Mouse (Mus musculus) liver, embryonic 14.5 days (tissue): ENCODE measurements around the gene Prss56. TPM values are rescaled to one million over a fixed set of nuclear protein-coding genes. Genes with fewer than 3 reads are reported as not detected.

Source experiments
- ATAC-seq: fragments of 200-750 bp; cut with Nextera tagmentation; 2 replicates; pipeline ENCODE4 v1.8.0; 2017; ENCODE audit warnings: moderate number of reproducible peaks, mild to moderate bottlenecking, moderate library complexity; ENCODE audit not compliant: insufficient read depth
- DNase-seq, 3 experiments: peaks; one replicate each; pipeline ENCODE4 v3.0.0-alpha.2; 2012 to 2013; ENCODE audit warnings: low read depth in 3 of 3, low spot score in 3 of 3
- H3K27ac ChIP-seq: fragments of 300-500 bp; sonication (generic); 2 replicates; pipeline ENCODE4 v1.5.1; 2014; ENCODE audit warnings: moderate library complexity, mild to moderate bottlenecking, control low read depth, inconsistent platforms
- H3K27me3 ChIP-seq: fragments of 300-500 bp; sonication (generic); 2 replicates; pipeline ENCODE4 v1.6.1; 2014; ENCODE audit warnings: mild to moderate bottlenecking, low read length, moderate library complexity; ENCODE audit not compliant: control insufficient read depth, insufficient read depth
- H3K36me3 ChIP-seq: fragments of 300-500 bp; sonication (generic); replicated peaks from 2 replicates; pipeline ENCODE4 v1.6.1; 2014; ENCODE audit warnings: low read depth; ENCODE audit not compliant: control insufficient read depth, insufficient read depth
- H3K4me1 ChIP-seq, 2 experiments: fragments of 200-500 bp in 1 of 2; fragments of 300-500 bp in 1 of 2; sonication (generic) in 1 of 2; replicated peaks; 2 replicates each; pipeline ENCODE4 v1.6.1; 2012 to 2014; ENCODE audit warnings: antibody characterized with exemption in 1 of 2, inconsistent platforms in 1 of 2, low read length in 1 of 2; ENCODE audit not compliant: control insufficient read depth in 2 of 2, insufficient read depth in 2 of 2
- H3K4me2 ChIP-seq: fragments of 300-500 bp; sonication (generic); 2 replicates; pipeline ENCODE4 v1.6.1; 2014; ENCODE audit warnings: low read depth, mild to moderate bottlenecking, control low read depth, moderate library complexity
- H3K4me3 ChIP-seq, 2 experiments: fragments of 200-500 bp in 1 of 2; fragments of 300-500 bp in 1 of 2; sonication (generic) in 1 of 2; 2 replicates each; pipeline ENCODE4 v1.5.1; 2012 to 2014; ENCODE audit warnings: low read depth in 2 of 2, low read length in 2 of 2, mild to moderate bottlenecking in 2 of 2, control low read depth in 1 of 2, inconsistent platforms in 1 of 2, moderate library complexity in 1 of 2; ENCODE audit not compliant: insufficient read depth in 1 of 2
- H3K9ac ChIP-seq: fragments of 300-500 bp; sonication (generic); replicated peaks from 2 replicates; pipeline ENCODE4 v1.6.1; 2014; ENCODE audit warnings: mild to moderate bottlenecking, control low read depth, moderate library complexity
- H3K9me3 ChIP-seq: fragments of 300-500 bp; sonication (generic); 2 replicates; pipeline ENCODE4 v1.6.1; 2016; ENCODE audit warnings: low read length, mixed read lengths; ENCODE audit not compliant: control insufficient read depth
- CTCF ChIP-seq: IDR thresholded peaks from 2 replicates; pipeline ENCODE4 v1.5.1; 2016; ENCODE audit warnings: antibody characterized with exemption, low read depth, control low read depth
- EP300 ChIP-seq: IDR thresholded peaks from 2 replicates; pipeline ENCODE4 v1.6.1; 2016; ENCODE audit warnings: antibody characterized with exemption, low read depth
- WGBS: fragments of 180-500 bp; shearing (Covaris S2); extraction: QIAGEN DNeasy Blood & Tissue Kit; methylation state at CpG from one replicate; pipeline ENCODE4 v1.1.7; 2014; ENCODE audit not compliant: insufficient replicate concordance; 5-methylcytosine and 5-hydroxymethylcytosine counted together
- polyA plus RNA-seq, 2 experiments: library from polyadenylated mRNA; depleted of rRNA in 1 of 2; stranded (reverse) in 1 of 2; unstranded in 1 of 2; fragments of >200 nt; fragmentation: Nextera tagmentation in 1 of 2; extraction: Ambion mirVana in 1 of 2; gene quantifications; 2 replicates each; pipeline versions ENCODE4 v1.2.1 to v1.2.3; 2012 to 2014

Gene Prss56
- polyA plus RNA-seq, 2 experiments: not detected

DNA sequence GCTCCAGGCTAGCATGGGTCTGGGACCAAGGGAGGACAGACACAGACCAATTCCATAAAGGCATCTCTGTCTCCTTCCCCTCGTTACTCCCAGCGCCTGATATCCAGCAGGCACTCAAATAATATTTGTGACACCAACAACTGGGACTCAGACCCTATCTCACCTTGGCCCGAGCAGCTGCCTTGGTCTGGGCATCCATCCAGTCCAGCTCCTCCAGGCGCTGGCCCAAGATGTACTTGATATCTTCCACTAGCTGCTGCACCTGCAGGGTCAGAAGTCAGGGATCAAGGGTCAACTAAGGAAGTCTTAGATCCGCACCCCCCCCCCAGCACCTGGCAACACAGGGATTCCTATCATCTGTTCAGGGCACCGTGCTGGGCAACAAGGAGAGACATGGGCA, 31.8 kb upstream of the Prss56 start:
- peaks cover 50% of the 10 kb centered on the region for H3K27me3 ChIP-seq
- H3K9me3 ChIP-seq: no peaks in the 10 kb centered on the region
- DNase-seq (no peak), ATAC-seq (no peak)
- WGBS: 65% methylated on average over 6 of the region's 6 CpGs
- no peak overlapping the region for H3K4me2 ChIP-seq
- no peak overlapping the region for H3K4me3 ChIP-seq
- no peak for TF ChIP-seq EP300
- TF ChIP-seq CTCF: no peak
- no peaks in the 10 kb centered on the region for H3K4me1 ChIP-seq
- H3K36me3 ChIP-seq: no peaks in the 10 kb centered on the region
- no peak overlapping the region for H3K27ac ChIP-seq
- H3K9ac ChIP-seq: no peak overlapping the region

- TF ChIP-seq EP300 (no peak), CTCF (no peak)
- Histone ChIP-seq H3K27me3 (peaks cover 69% of the 10 kb centered on the region), H3K9me3 (no peaks in the 10 kb centered on the region), H3K4me3 (no peak overlapping the region), H3K9ac (no peak overlapping the region), H3K36me3 (no peaks in the 10 kb centered on the region), H3K4me1 (no peaks in the 10 kb centered on the region), H3K4me2 (no peak overlapping the region), H3K27ac (no peak overlapping the region)
- DNase-seq: no peak
- no peak for ATAC-seq
- 2% methylated on average over 72 of the region's 72 CpGs for WGBS
These were observed 29.2 kb upstream of the Prss56 start for GRCm38 (mm10) chr1:87153776-87154500.

GRCm38 (mm10) chr1:87154501-87155120, 28.5 kb upstream of the Prss56 start:
- TF ChIP-seq CTCF: no peak
- TF ChIP-seq EP300: no peak
- H3K4me3 ChIP-seq: no peak overlapping the region

DNA sequence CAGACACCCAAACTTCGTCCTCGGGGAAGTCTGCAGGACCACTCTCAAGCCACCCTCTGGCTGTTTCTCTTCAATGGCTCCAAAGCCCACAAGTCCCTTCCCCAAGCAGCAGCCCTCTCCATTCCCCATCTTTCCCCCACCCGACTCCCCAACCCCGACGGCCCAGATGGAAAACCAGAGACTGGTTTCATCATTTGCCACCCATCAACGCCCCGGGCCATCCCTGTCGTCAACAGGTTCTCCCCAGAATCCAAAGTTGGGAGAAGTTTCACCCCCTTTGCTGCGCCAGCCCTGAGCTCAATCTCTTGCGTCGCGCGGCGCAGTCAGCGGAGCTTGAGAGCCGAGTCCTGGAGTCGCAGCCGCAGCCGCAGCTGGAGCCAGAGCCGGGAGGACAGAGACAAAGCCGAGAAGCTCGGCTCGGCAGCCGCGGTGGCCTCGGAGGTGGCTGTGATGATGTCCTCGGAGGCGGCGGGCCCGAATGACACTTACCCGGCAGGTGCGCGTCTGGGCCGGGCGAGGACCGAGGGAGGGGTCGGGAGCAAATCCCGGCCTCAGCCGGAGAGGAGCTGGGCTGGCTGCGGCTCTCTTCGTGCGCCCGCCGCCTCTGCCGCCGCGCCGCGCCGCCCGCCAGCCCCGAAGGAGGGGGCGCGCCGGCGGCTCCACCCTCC, 27.4 kb upstream of the Prss56 start:
- H3K9me3 ChIP-seq: no peaks in the 10 kb centered on the region
- peaks cover 69% of the 10 kb centered on the region for H3K27me3 ChIP-seq
- H3K4me2 ChIP-seq: no peak overlapping the region
- no peaks in the 10 kb centered on the region for H3K4me1 ChIP-seq
- H3K27ac ChIP-seq: no peak overlapping the region
- DNase-seq (no peak), ATAC-seq (no peak)
- no peaks in the 10 kb centered on the region for H3K36me3 ChIP-seq
- H3K9ac ChIP-seq: no peak overlapping the region
- WGBS: 2% methylated on average over 54 of the region's 56 CpGs
- TF ChIP-seq CTCF (no peak), EP300 (no peak)
- H3K4me3 ChIP-seq: no peak overlapping the region

More at GRCm38 (mm10) chr1:87154501-87155120, 28.5 kb upstream of the Prss56 start:
- no peaks in the 10 kb centered on the region for H3K4me1 ChIP-seq
- no peak for DNase-seq
- H3K9me3 ChIP-seq: no peaks in the 10 kb centered on the region
- no peak overlapping the region for H3K4me2 ChIP-seq
- H3K9ac ChIP-seq: no peak overlapping the region
- no peak overlapping the region for H3K27ac ChIP-seq
- 5% methylated on average over 55 of the region's 58 CpGs for WGBS
- ATAC-seq: no peak
- H3K27me3 ChIP-seq: peaks cover 69% of the 10 kb centered on the region
- no peaks in the 10 kb centered on the region for H3K36me3 ChIP-seq

DNA sequence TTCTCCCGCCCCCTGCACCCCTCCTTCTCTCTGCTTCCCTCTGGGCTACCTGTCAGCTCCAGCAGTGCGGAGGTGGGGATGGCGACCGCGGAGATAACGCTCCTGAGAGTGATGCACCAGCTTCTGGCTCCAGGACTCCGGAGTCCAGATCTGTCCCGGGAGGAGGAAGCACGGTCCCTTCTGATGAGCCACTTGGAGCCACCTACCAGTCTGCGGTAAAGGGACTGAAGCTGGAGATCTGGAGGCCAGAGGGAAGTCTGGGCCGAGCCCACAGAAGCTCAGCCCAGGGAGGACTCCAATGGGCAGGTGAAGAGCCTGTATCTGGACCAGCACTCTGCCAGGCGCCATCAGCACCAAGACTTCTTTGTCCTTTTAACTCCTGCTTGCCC, 26.9 kb upstream of the Prss56 start, which contains the start of gene Ecel1:
TSS of gene Ecel1 (minus strand) at position 323 of the 389 bp plus-strand sequence.
- Histone ChIP-seq H3K27ac (no peak within 1 kb of the TSS), H3K4me1 (no peaks in the 10 kb centered on the region), H3K36me3 (no peaks in the 10 kb centered on the region), H3K27me3 (peaks cover 69% of the 10 kb centered on the region), H3K9ac (no peak within 1 kb of the TSS), H3K4me2 (no peak within 1 kb of the TSS), H3K4me3 (no peak within 1 kb of the TSS), H3K9me3 (no peaks in the 10 kb centered on the region)
- TF ChIP-seq CTCF (no peak), EP300 (no peak)
- WGBS: 2% methylated on average over 12 of the region's 12 CpGs
- ATAC-seq (no peak), DNase-seq (no peak)
